Mouse (Mus musculus) urinary bladder, postnatal 36 days (tissue): ENCODE results near the gene Ifrd2.

ENCODE experiments used
- DNase-seq, 2 experiments: peaks; one replicate each; pipeline ENCODE4 v3.0.0; 2022; ENCODE audit warnings: low spot score in 2 of 2, mixed read lengths in 1 of 2

The Ifrd2 gene

DNA sequence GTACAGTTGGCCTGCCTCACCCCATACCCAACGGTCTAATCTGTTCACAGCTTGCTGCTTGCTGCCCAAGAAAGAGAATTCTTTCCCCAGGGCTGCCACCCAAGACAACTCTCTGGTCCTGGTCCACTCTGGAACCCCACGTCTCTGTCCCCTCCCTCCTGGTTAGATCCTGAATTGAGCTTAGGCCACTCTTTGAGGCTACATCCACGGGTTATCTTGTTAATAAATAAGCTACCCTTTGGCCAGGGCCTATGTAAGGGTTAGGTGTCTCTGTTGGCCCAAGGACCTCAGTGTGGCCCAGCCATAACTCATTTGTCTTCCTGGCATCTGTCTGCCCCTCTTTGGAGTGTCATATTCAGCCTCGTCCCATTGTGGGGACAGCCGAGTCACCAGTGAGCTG is 10.9 kb downstream of the Ifrd2 start:
- no peak for DNase-seq

- no peak for DNase-seq
These were observed 12.0 kb downstream of the Ifrd2 start for GRCm38 (mm10) chr9:107599433-107599832.

DNA sequence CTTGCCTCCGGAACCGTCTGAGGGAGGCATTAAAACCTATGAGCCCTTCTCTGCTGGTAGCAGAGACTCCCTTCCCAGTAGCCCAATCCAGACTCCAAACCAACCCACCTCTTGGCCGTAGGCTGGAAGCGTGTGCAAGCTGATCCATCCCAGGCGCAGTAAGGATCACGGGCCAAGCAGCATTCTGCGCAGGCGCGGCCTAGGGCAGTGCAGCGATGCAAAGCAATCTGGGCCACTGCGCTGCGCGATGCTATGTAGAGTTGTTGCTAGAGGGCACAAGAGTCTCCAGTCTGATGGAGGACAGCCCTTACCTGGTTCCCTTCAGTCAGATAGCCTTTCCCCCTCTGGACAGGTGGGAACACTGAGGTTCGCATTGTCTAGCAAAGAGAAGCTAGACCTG is 12.4 kb downstream of the Ifrd2 start:
- DNase-seq: no peak

DNA sequence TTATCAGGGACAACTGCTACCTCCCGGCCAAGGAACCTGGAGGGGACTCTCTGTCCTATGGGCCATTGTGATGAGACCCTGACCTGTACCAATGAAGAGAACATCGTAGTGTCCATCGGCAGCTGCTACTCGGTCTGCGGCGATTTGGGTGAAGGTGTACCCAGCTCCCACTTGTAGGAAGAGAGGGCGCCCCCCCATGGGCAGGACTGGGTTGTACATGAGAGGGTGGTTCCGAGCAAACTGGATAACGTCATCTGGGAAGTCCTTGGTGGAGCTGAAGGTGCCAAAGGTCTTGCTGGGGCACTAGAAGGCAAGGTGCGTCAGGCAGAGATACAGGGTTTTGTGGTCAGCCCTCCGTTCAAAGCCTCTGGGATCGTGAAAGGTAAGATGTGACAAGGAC is 13.3 kb downstream of the Ifrd2 start:
- DNase-seq: no peak

DNA sequence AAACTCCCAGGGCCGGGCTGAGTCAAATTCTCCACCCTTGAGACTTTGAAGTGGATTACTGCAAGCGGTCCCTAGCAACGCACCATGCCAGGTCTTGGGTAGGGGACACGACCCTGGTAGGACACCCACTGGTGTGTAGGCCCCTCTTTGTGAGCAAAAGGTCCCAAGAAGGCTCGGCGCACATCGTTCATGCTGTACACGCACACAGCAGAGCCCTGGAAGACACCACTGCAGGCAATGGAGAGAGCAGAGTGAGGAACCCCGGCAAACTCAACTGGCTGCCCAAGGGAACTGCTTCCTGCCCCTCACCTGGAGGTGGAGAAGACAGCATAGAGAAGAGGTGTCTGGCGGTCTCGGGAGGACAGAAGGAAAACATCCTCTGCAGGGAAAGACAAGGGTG is 13.8 kb downstream of the Ifrd2 start:
- no peak for DNase-seq

GRCm38 (mm10) chr9:107602068-107602648 is 14.7 kb downstream of the Ifrd2 start:
- peak; percentile 83 to 91 for DNase-seq

- no peak for DNase-seq
These were observed 15.8 kb downstream of the Ifrd2 start for GRCm38 (mm10) chr9:107603251-107603650.

DNA sequence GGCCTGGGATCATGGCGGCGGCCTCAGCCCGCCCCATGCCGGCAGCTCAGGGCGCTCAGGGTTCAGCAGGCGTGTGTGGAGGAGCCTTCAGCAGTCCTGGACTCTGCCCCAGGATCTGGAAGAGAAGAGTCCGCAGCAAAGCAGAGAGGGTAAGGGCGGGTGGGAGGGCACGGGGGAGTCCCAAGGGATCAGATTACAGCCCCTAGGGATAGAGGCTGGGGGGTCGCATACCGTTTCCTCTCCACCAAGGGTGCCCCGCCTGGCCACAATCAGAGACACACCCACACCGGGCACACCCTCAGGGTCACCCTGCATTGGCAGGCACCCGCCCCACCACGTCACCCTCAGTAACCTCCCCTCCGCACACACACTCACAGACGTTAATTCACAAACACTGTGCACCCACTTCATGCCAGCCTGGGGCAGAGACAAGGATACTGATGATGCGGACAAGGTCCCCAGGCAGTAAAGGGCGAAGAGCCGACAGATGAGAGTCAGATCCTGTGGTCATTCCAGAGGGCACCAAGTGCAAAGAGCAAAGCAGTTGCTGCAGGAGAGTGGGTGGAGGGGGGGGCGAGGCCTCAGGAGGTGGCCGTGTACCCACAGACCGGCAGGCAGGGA is 17.7 kb downstream of the Ifrd2 start:
- no peak for DNase-seq

- peak; percentile 54 to 59 for DNase-seq
These were observed 19.1 kb downstream of the Ifrd2 start for GRCm38 (mm10) chr9:107606591-107606990.

GRCm38 (mm10) chr9:107607036-107607435 is 19.6 kb downstream of the Ifrd2 start:
- DNase-seq: no peak

- no peak for DNase-seq
These were observed 20.3 kb downstream of the Ifrd2 start for GRCm38 (mm10) chr9:107607653-107608245.

DNA sequence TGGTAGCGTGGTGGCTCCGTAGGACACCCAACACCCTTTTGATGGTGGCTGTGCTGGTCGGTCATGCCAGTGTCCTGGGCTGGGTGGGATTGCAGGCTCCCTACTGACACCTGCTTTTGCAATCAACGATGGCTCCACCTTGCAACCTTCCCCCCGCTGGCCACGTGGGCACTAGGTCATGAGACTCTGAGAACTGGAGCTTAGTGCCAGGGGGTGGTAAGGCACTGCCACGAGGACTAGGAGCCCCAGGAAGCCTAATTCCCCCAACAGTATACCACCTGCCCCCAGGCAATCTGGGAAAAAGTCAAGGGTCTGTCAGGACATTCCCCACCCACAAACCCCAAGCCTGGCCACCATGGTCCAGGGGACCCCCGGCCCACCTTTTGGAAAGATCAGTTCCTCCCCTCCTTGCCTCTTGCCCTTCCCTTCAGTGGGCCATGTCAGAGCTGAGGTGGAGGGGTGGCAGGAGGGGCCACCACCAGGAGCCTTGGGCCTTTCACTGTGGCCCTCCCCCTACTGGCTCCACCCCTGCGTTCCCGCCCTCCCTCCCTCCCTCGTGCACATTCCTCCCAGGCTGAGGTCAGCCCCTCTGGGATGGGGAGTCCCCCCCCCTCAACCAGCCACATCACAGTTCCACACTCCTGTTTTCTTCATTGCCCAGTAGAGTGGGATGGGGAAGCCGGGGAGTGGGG is 21.4 kb downstream of the Ifrd2 start, which contains the start of gene Sema3b:
Sema3b (minus strand) TSS at position 489 of the 692 bp plus-strand sequence.
- no peak for DNase-seq

DNA sequence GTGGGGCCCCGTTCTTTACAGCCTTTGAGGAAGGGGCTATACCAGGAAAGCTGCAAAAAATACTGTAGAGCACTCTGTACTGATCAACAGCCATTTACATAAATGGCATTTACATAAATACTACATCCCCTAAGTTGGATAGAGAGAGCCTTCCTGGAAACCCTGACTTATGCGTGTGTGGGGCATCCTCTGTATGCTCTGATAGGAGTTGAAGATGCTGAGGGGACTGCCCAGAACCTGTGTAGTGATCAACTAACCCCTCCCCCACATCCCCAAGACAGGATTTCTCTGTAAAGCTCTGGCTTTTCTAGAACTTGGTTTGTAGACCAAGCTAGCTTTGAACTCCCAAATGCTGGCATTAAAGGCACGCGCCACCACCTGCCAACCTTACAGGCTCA is 22.0 kb downstream of the Ifrd2 start:
- no peak for DNase-seq

DNA sequence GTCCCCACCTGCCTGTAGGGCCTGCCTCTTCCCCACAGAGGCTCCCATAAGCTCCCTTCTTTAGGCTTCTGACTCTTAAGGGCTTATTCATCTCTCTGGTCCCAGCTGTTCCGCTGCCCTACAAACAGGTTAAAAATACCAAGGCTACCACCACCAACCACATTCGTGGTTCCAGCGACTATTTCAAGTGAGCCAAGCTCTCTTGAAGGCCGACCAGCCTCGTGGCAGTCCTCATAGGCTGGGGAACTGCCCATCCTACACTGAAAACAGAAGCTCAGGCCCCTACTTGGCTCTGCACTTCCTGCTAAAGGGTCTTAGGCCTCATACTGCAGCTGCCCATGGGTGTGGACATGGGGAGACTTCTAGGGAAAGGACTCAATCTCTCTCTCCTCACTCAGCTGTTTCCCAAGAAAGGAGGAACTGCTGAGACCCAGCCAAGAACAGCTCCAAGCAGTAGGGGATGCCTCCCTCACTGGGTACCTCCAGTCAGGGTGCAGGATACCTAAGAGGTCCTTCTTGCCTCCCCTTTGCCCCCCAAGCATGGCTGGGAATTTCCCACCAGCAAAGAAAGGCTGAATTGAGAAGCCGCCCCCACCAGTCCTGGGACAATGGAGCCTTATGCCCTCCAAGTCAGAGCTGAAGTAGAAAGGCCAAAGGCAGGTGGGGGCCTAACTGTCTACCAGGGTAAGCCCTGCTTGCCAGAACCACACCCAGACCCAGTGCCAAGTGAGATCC is 24.2 kb downstream of the Ifrd2 start:
- no peak for DNase-seq

GRCm38 (mm10) chr9:107612191-107612944 is 24.9 kb downstream of the Ifrd2 start:
- DNase-seq: peak; percentile 97 to 99

- no peak for DNase-seq
These were observed 25.6 kb downstream of the Ifrd2 start for GRCm38 (mm10) chr9:107612945-107613569.

- DNase-seq: no peak
These were observed 27.6 kb downstream of the Ifrd2 start for GRCm38 (mm10) chr9:107615035-107615434.

- DNase-seq: no peak
These were observed 30.0 kb downstream of the Ifrd2 start for GRCm38 (mm10) chr9:107617461-107617860.

GRCm38 (mm10) chr9:107618098-107618497 is 30.7 kb downstream of the Ifrd2 start:
- no peak for DNase-seq

- DNase-seq: no peak
These were observed 31.5 kb downstream of the Ifrd2 start for GRCm38 (mm10) chr9:107618778-107619545.
